Mouse (Mus musculus) hindbrain, embryonic 12.5 days (tissue): ENCODE data around the gene Hoxa4. TPM values are rescaled to one million over a fixed set of nuclear protein-coding genes. Genes with fewer than 3 reads are reported as not detected.
A peak's percentile ranks its signal among the peaks of the same experiment; 100 is the strongest.

Experiments used
- ATAC-seq: fragments of 200-750 bp; cut with Nextera tagmentation; 2 replicates; pipeline ENCODE4 v1.8.0; 2017; ENCODE audit warnings: moderate TSS enrichment; ENCODE audit not compliant: low FRiP score
- H3K27ac ChIP-seq: fragments of 300-500 bp; sonication (generic); 2 replicates; pipeline ENCODE4 v1.5.1; 2016; ENCODE audit warnings: mild to moderate bottlenecking
- H3K27me3 ChIP-seq: fragments of 300-500 bp; sonication (generic); 2 replicates; pipeline ENCODE4 v1.6.1; 2016; ENCODE audit warnings: mild to moderate bottlenecking
- H3K36me3 ChIP-seq: fragments of 300-500 bp; sonication (generic); 2 replicates; pipeline ENCODE4 v1.6.1; 2016; ENCODE audit warnings: mild to moderate bottlenecking
- H3K4me1 ChIP-seq: fragments of 300-500 bp; sonication (generic); 2 replicates; pipeline ENCODE4 v1.6.1; 2016
- H3K4me2 ChIP-seq: fragments of 300-500 bp; sonication (generic); replicated peaks from 2 replicates; pipeline ENCODE4 v1.6.1; 2016; ENCODE audit warnings: mild to moderate bottlenecking
- H3K4me3 ChIP-seq: fragments of 300-500 bp; sonication (generic); 2 replicates; pipeline ENCODE4 v1.5.1; 2016; ENCODE audit warnings: mild to moderate bottlenecking
- H3K9ac ChIP-seq: fragments of 300-500 bp; sonication (generic); 2 replicates; pipeline ENCODE4 v1.6.1; 2016; ENCODE audit warnings: mild to moderate bottlenecking, moderate library complexity
- H3K9me3 ChIP-seq: fragments of 300-500 bp; sonication (generic); replicated peaks from 2 replicates; pipeline ENCODE4 v1.6.1; 2016; ENCODE audit warnings: mild to moderate bottlenecking
- WGBS: fragments of 180-500 bp; shearing (Covaris S2); methylation state at CpG from one replicate; pipeline ENCODE4 v1.1.7; 2016; 5-methylcytosine and 5-hydroxymethylcytosine counted together
- polyA plus RNA-seq: library from polyadenylated mRNA; unstranded; fragments of >200 nt; fragmentation: Nextera tagmentation; extraction: Ambion mirVana; gene quantifications from 2 replicates; pipeline ENCODE4 v1.2.1, GENCODE M21; 2016

Gene Hoxa4
- polyA plus RNA-seq: 6.9 and 12.5 TPM in 2 replicates

DNA sequence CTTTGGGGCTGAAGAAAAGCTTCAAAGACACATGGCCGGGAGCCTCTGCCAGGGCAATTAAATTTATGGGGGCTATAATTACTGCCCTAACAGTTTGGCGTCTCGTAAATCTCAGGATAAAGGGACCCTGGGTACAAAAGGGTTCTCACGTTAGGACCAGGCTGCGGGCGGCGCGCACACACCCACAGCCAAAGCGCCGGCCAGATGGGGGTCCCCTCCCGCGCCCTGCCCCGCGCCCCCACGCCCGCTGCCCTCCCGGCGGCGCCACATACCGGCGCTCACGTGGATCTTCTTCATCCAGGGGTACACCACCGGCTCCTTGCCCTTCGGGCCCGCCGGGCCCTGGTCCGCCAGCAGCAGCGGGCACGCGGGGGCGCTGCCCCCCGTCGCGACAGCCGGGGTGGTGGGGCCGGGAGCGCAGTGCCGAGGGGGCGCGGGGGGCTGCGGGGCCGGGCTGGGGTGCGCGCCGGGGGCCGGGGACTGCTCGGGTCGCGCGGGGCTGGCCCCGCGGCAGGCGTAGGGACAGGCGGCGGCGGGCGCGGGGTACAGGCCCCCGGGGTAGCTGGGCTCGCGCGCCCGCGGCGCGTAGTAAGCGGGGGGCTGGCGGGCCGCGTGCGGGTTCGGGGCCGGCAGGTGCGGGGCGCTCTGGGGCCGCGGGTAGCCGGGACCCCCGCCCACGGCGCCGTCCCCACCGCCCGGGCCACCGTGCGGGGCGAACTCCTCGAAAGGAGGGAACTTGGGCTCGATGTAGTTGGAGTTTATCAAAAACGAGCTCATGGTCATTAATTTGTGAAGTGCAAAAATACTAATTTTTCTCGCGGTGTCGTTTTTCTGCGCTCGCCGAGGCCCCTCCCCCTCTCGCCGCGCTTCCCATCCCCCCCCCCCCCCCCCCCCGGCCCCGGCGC, at the start of gene Hoxa4:
Gene Hoxa4 (minus strand): TSS at position 848 of the 905 bp plus-strand sequence.
- 2% methylated on average over 54 of the region's 102 CpGs for WGBS
- peak; percentile 30; the same call in 1 of the 2 replicates for ATAC-seq
- Histone ChIP-seq H3K4me2 (peak within 1 kb of the TSS; percentile 66), H3K4me3 (peak within 1 kb of the TSS; percentile 52), H3K9ac (peak within 1 kb of the TSS; percentile 85), H3K9me3 (no peaks in the 10 kb centered on the region), H3K27ac (peak within 1 kb of the TSS; percentile 97), H3K27me3 (peaks cover 98% of the 10 kb centered on the region), H3K36me3 (no peaks in the 10 kb centered on the region), H3K4me1 (peaks cover 9% of the 10 kb centered on the region)

DNA sequence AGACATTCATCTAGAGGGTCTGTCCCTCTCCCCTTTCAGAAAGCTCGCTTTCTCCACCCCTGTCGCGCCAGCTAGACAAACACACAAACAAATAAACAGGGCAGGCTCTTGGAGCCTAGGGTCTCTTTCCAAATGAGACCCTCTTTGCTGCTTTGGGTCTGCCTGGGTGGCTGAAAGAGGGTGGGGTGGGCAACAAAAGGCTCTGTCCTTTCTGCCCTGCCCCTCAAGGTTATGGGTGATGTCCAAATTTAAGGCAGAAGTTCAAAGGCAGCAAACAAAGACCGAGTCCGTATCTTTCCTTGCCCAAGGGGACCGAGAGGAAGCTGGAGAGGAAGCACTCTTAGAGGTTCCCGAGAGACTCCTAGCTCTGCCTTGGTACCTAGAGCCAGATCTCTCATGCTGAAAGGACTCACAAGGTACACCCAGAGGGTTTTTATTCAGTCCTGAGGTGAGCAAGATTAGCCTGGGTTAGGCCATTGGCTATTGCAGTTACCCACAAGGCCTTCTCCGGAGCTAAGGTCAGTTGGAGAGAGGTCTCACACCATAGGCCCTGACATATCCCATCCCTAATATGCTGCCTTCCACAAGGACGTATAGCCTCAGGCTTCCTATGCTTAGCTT, 49.6 kb upstream of the Hoxa4 start:
- no peak overlapping the region for H3K9ac ChIP-seq

DNA sequence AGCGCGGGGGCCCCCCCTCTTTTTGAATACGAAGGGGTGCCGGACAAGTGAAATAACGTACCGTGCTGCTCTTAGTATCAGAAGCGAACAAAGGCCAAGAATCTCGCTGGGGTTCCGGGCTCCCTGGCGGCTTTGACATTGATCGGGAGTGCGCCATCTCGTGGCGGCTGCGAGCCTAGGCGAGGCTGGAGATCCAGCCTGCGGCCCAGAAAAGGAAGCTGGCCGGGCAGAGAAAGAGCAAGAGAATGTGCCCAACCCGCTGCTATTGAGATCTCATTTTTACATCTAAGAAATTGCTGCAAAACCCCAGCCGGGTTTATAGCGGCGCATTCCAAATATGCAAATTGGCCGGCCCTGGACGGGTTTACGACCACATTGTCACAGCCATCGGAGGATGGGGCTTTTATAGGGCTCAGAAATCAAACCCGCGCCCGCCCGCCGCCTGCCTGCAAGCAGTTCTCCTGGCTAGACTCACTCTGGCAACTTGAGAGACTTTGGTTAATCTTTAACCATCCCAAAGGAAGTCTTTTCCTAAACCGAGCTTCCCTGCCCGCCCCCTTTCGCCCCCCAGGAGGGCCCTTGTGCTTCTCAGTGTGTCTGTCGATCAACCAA, 48.9 kb upstream of the Hoxa4 start, which contains the start of gene Hoxa10:
Gene Hoxa10 (minus strand): TSS at position 466 of the 612 bp plus-strand sequence.
- Histone ChIP-seq H3K36me3 (no peaks in the 10 kb centered on the region), H3K9me3 (no peaks in the 10 kb centered on the region), H3K4me2 (peak within 1 kb of the TSS; percentile 29; the same call in 1 of the 2 replicates), H3K27ac (no peak within 1 kb of the TSS), H3K27me3 (peaks cover 97% of the 10 kb centered on the region), H3K9ac (no peak within 1 kb of the TSS), H3K4me3 (0 out of 2 replicates have a peak within 1 kb of the TSS, but pooled peaks have one; percentile 3), H3K4me1 (no peaks in the 10 kb centered on the region; the same call in 1 of the 2 replicates)
- ATAC-seq: no peak
- WGBS: 1% methylated on average over 35 of the region's 35 CpGs

More for the DNA sequence above, 49.6 kb upstream of the Hoxa4 start:
- 2% methylated on average over 9 of the region's 9 CpGs for WGBS
- Histone ChIP-seq H3K9me3 (no peaks in the 10 kb centered on the region), H3K27me3 (peaks cover 97% of the 10 kb centered on the region), H3K4me2 (no peak overlapping the region), H3K4me1 (peaks cover 2% of the 10 kb centered on the region; the same call in 1 of the 2 replicates), H3K4me3 (no peak overlapping the region), H3K36me3 (no peaks in the 10 kb centered on the region), H3K27ac (no peak overlapping the region)
- ATAC-seq: no peak

DNA sequence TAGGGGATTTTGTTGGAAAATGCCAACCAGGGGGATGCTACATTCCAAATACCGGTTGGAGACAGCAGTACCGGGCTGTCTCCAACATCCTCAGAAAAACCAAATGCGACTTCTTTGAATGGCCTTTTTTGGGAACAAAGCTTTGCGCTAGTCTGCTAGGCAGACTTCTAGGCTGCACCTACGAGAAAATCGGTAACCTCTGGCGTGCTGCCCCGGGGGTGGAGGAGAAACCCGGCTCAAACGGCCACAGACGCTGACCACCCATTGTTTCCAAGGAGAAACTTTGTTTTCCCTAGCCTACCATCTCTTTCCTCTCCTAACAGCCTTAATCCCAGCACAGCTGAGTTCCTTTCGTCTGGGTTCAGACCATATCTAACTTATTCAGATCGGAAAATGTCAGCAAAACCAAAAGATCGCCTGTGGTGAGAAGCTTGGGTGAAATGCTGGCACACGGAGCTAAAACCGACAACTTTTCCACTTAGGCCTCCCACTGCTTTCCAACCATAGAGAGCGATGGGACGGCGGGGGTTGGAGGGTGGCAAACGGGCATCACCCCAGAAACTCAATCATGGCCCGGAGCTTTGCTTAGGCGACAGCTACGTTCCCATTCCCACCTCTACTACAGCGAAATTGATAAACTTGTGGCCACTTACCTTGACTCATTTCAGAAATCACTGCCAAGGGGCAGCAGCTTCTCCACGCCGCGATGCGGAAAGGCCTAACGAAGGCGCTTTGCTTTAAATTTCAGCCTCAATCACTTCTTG, 48.3 kb upstream of the Hoxa4 start:
- no peak overlapping the region for H3K27ac ChIP-seq
- 3% methylated on average over 30 of the region's 30 CpGs for WGBS
- ATAC-seq: no peak
- H3K27me3 ChIP-seq: peaks cover 97% of the 10 kb centered on the region
- H3K9ac ChIP-seq: no peak overlapping the region
- no peaks in the 10 kb centered on the region for H3K36me3 ChIP-seq
- peak overlapping the region; percentile 29; the same call in 1 of the 2 replicates for H3K4me2 ChIP-seq
- H3K9me3 ChIP-seq: no peaks in the 10 kb centered on the region
- 0 out of 2 replicates have a peak overlapping the region, but pooled peaks have one; percentile 3 for H3K4me3 ChIP-seq
- no peaks in the 10 kb centered on the region; the same call in 1 of the 2 replicates for H3K4me1 ChIP-seq

DNA sequence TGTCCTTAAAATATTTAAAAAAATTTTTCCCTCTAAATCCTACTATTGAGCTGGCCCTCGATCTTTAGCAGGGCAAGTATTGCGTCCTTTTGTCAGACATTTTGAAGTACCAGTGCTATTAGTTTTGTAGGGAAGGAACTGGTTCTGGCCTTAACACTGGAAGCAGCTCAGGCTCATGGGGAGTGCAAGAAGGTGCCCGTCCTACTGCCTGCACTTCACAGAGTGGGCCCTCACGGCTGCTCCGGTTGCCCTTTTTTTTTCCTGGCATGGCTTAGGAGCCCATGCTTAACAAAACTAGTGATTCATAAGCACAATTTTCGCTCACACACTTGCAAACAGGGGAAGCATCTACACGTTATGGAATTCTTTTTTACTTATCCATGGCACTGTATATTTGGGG, 47.4 kb upstream of the Hoxa4 start:
- no peak for ATAC-seq
- no peaks in the 10 kb centered on the region for H3K36me3 ChIP-seq
- no peak overlapping the region for H3K4me3 ChIP-seq
- no peak overlapping the region for H3K27ac ChIP-seq
- peaks cover 97% of the 10 kb centered on the region for H3K27me3 ChIP-seq
- H3K4me2 ChIP-seq: no peak overlapping the region
- no peaks in the 10 kb centered on the region; the same call in 1 of the 2 replicates for H3K4me1 ChIP-seq
- under 1% methylated on average over 7 of the region's 7 CpGs for WGBS
- H3K9me3 ChIP-seq: no peaks in the 10 kb centered on the region
- H3K9ac ChIP-seq: no peak overlapping the region

DNA sequence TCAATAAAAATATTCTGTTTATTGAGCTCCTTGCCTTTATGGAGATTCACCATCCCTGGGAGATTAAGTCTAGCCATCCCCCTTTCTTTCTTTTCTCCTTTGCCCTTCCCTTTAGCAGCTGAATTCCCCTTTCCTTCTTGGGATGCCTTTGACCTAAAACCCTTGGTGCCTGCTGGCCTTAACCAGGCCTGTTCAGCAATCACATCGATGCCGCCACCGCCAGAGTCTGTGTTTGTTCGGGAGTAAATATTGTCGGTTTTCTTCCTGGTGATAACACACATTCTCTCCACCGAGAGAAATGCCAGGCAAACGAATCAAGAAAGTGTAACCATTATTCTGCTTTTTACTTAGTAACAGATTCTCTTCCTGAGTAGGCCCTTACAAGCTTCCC, 46.6 kb upstream of the Hoxa4 start:
- Histone ChIP-seq H3K27ac (no peak overlapping the region), H3K4me3 (no peak overlapping the region), H3K36me3 (no peaks in the 10 kb centered on the region), H3K4me2 (no peak overlapping the region), H3K9ac (no peak overlapping the region), H3K27me3 (peaks cover 97% of the 10 kb centered on the region), H3K4me1 (no peaks in the 10 kb centered on the region; the same call in 1 of the 2 replicates), H3K9me3 (no peaks in the 10 kb centered on the region)
- WGBS: 4% methylated on average over 7 of the region's 7 CpGs
- ATAC-seq: no peak

DNA sequence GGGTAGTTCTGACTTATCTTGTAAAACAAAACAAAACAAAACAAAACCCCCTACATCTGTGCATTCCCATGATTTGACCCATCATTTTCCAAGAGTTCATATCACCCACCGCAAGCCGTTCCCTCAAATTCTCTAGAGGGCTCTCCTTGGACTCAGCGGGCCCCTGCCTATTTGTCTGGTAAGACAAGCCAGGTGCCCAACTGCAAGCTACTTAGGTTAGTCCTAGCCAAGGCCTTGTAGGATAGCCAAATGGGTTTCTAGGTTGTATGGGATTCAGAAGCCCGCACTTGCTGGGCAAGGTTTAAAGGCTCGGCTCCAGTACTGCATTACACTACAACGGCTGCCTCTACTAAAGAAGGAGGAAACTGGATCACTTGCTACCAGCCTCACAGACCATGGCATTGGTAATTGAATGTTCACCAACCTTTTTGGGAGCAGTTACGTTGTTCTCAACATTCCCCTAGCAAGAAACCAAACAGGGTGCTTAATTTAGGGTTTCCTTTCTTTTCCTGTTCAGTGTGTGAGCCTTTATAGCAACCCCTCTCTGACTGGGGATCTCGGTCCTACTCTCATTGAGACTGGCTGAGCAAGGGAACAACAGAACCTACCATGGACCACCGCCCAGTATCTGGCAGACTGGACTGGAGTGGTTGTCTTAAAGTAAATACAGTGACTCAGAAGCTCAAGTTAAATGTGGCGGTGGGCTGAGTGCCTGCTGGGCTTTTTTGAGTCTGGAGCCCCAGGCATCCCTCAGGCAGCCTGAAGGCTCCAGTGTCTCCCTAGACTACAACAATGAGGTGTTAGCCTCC, 46.0 kb upstream of the Hoxa4 start:
- WGBS: 9% methylated on average over 10 of the region's 10 CpGs
- Histone ChIP-seq H3K4me3 (no peak overlapping the region), H3K4me1 (no peaks in the 10 kb centered on the region; the same call in 1 of the 2 replicates), H3K9me3 (no peaks in the 10 kb centered on the region), H3K36me3 (no peaks in the 10 kb centered on the region), H3K4me2 (no peak overlapping the region), H3K27ac (no peak overlapping the region), H3K27me3 (peaks cover 97% of the 10 kb centered on the region), H3K9ac (no peak overlapping the region)
- ATAC-seq: no peak

DNA sequence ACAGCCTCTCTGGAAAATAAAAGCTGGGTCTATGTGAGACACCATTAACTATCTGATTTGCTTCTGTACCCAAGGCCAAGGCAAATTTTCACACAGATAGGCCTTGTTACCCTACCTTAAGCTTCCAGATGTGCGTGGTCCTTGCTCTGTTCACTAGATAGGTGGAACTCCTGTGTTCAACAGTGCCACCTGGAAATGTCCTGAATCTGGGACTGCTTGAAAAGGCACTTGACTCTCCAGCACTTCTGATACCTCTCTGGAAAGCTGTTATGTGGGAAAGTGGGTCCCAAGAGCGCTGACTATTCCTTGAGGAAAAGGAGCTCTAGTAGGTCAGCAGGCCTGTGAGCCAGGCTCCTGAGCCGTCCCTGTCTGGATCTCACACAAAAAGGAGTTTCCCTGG, 45.3 kb upstream of the Hoxa4 start:
- Histone ChIP-seq H3K36me3 (no peaks in the 10 kb centered on the region), H3K27ac (no peak overlapping the region), H3K9ac (no peak overlapping the region), H3K27me3 (peaks cover 97% of the 10 kb centered on the region), H3K9me3 (no peaks in the 10 kb centered on the region), H3K4me3 (no peak overlapping the region), H3K4me2 (no peak overlapping the region), H3K4me1 (no peaks in the 10 kb centered on the region; the same call in 1 of the 2 replicates)
- ATAC-seq: no peak
- WGBS: 9% methylated on average over 3 of the region's 3 CpGs

DNA sequence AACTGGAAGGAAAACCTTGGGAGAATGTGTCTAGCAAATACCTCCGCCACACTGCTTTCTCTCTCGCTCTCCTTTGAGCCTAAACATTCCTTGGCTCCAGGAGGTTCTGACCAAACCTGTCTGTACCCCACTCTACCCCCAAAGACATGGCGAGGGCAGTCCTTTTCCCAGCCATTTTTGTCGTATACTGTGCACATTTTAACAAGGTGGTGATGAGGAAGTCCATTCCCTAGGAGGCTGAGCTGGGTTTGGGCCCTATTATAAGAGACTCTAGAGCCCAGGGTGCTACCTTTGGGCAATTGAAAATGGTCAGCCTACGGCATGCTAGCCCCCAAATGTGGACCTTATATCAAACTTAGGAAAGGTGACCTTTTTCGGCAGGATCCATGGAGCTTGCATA, 44.3 kb upstream of the Hoxa4 start:
- Histone ChIP-seq H3K27me3 (peaks cover 94% of the 10 kb centered on the region), H3K9me3 (no peaks in the 10 kb centered on the region), H3K4me1 (no peaks in the 10 kb centered on the region; the same call in 1 of the 2 replicates), H3K36me3 (no peaks in the 10 kb centered on the region), H3K27ac (no peak overlapping the region), H3K4me3 (no peak overlapping the region), H3K9ac (no peak overlapping the region), H3K4me2 (no peak overlapping the region)
- 20% methylated on average over 6 of the region's 6 CpGs for WGBS
- ATAC-seq: no peak

DNA sequence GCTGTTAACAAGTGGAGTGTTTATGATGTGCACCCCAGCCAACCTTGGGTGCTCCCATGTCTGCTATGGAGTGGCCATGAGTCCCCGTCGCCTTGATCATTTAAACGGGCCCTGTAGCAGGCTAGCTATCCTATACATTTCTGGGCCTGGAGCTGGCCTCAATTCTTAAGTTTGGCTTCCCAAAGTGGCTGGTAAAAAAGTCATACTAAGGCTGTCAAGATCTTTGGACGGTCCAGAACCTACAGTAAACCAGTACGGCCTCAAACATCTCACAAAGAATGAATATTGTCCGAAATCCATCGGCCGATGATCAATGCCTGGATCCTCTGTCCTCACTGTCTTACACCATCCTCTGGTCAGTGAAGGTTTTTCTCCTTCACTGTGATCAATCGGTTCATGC, 43.7 kb upstream of the Hoxa4 start:
- ATAC-seq: no peak
- 23% methylated on average over 9 of the region's 9 CpGs for WGBS
- H3K9me3 ChIP-seq: no peaks in the 10 kb centered on the region
- peaks cover 94% of the 10 kb centered on the region for H3K27me3 ChIP-seq
- no peaks in the 10 kb centered on the region for H3K36me3 ChIP-seq
- H3K27ac ChIP-seq: no peak overlapping the region
- no peak overlapping the region for H3K4me3 ChIP-seq
- H3K9ac ChIP-seq: no peak overlapping the region
- H3K4me1 ChIP-seq: no peaks in the 10 kb centered on the region; the same call in 1 of the 2 replicates
- H3K4me2 ChIP-seq: no peak overlapping the region
